Mouse (Mus musculus) G1E (cell line): ENCODE measurements around the gene Insl6. TPM values are rescaled to one million over a fixed set of nuclear protein-coding genes. Genes with fewer than 3 reads are reported as not detected.
A peak's percentile ranks its signal among the peaks of the same experiment; 100 is the strongest.

ENCODE experiments used
- ATAC-seq: 2 replicates; pipeline ENCODE4 v1.8.0; 2016; ENCODE audit warnings: mild to moderate bottlenecking; ENCODE audit not compliant: insufficient number of reproducible peaks, poor library complexity, low FRiP score, severe bottlenecking; ENCODE audit errors: extremely low read depth
- DNase-seq: peaks from one replicate; pipeline ENCODE4 v3.0.0; 2012; ENCODE audit warnings: low spot score
- H3K27me3 ChIP-seq: 2 replicates; pipeline ENCODE4 v1.6.1; 2012; ENCODE audit warnings: mild to moderate bottlenecking, low read length, inconsistent platforms; ENCODE audit not compliant: insufficient read depth
- H3K36me3 ChIP-seq: replicated peaks from 2 replicates; pipeline ENCODE3; 2012; ENCODE audit warnings: mild to moderate bottlenecking, inconsistent platforms
- H3K4me1 ChIP-seq: 2 replicates; pipeline ENCODE4 v1.6.1; 2012; ENCODE audit warnings: low read depth, low read length, inconsistent platforms, mixed read lengths; ENCODE audit not compliant: insufficient read depth
- H3K4me3 ChIP-seq: 2 replicates; pipeline ENCODE4 v1.5.1; 2012; ENCODE audit warnings: low read depth, mild to moderate bottlenecking, inconsistent platforms, low read length, moderate library complexity, mixed read lengths
- H3K9me3 ChIP-seq: replicated peaks from 2 replicates; pipeline ENCODE4 v1.6.1; 2012; ENCODE audit warnings: inconsistent platforms
- CTCF ChIP-seq: IDR thresholded peaks from 2 replicates; pipeline ENCODE4 v1.5.1; 2012; ENCODE audit warnings: low read depth, low read length, inconsistent platforms, mixed read lengths
- GATA1 ChIP-seq: IDR thresholded peaks from 2 replicates; pipeline ENCODE4 v1.6.1; 2012; ENCODE audit warnings: borderline replicate concordance, low read length, inconsistent platforms, mixed read lengths
- GATA2 ChIP-seq: IDR thresholded peaks from 2 replicates; pipeline ENCODE4 v1.6.1; 2012; ENCODE audit warnings: low read depth, low read length, inconsistent platforms, borderline replicate concordance
- POLR2AphosphoS5 ChIP-seq: IDR thresholded peaks from 2 replicates; pipeline ENCODE4 v1.6.1; 2012; ENCODE audit warnings: low read depth, low read length, inconsistent platforms; ENCODE audit not compliant: insufficient replicate concordance
- TAL1 ChIP-seq: conservative IDR thresholded peaks from 2 replicates; pipeline ENCODE4 v1.6.1; 2012; ENCODE audit warnings: low read depth, low read length, inconsistent platforms, mixed read lengths
- polyA plus RNA-seq: library from polyadenylated mRNA; stranded (reverse); fragments of >175 nt; gene quantifications from 2 replicates; pipeline ENCODE4 v1.2.3, GENCODE M21; 2012
- total RNA-seq, 2 experiments: library from RNA; stranded (forward) in 1 of 2; stranded (reverse) in 1 of 2; fragments of 200-1000 nt in 1 of 2; fragments of >200 nt in 1 of 2; fragmentation: Nextera tagmentation in 1 of 2; gene quantifications; 2 replicates each; pipeline ENCODE4 v1.2.3; 2014 to 2017

Gene Insl6
- total and polyA plus RNA-seq, 3 experiments = 0.35 to 4.2 TPM; not detected in 1

GRCm38 (mm10) chr19:29370545-29371283, 45.6 kb upstream of the Insl6 start:
- ATAC-seq = no peak
- no peak for TF ChIP-seq GATA2
- no peak for TF ChIP-seq POLR2AphosphoS5
- TF ChIP-seq TAL1 = no peak
- TF ChIP-seq CTCF = no peak
- no peak for TF ChIP-seq GATA1
- DNase-seq = no peak

GRCm38 (mm10) chr19:29370112-29370511, 45.0 kb upstream of the Insl6 start:
- no peak for DNase-seq
- Histone ChIP-seq H3K4me1 (peaks cover 59% of the 10 kb centered on the region), H3K36me3 (peaks cover 20% of the 10 kb centered on the region)

More at GRCm38 (mm10) chr19:29370545-29371283, 45.6 kb upstream of the Insl6 start:
- Histone ChIP-seq H3K4me3 (no peak overlapping the region), H3K27me3 (no peaks in the 10 kb centered on the region), H3K36me3 (peaks cover 26% of the 10 kb centered on the region), H3K4me1 (peaks cover 55% of the 10 kb centered on the region), H3K9me3 (no peaks in the 10 kb centered on the region)

GRCm38 (mm10) chr19:29368671-29369309, 43.6 kb upstream of the Insl6 start:
- peaks cover 21% of the 10 kb centered on the region for H3K36me3 ChIP-seq
- peak; percentile 20 for DNase-seq
- peaks cover 69% of the 10 kb centered on the region for H3K4me1 ChIP-seq
- no peaks in the 10 kb centered on the region for H3K9me3 ChIP-seq
- TF ChIP-seq GATA1 (no peak), GATA2 (no peak), TAL1 (peak; percentile 17; the same call in 1 of the 2 replicates)
- H3K4me3 ChIP-seq = peak overlapping the region; percentile 1; the same call in 1 of the 2 replicates
- no peaks in the 10 kb centered on the region for H3K27me3 ChIP-seq
- ATAC-seq = 0 out of 2 replicates have a peak, but pooled peaks have one; percentile 37

More at GRCm38 (mm10) chr19:29370112-29370511, 45.0 kb upstream of the Insl6 start:
- no peak for ATAC-seq
- Histone ChIP-seq H3K9me3 (no peaks in the 10 kb centered on the region), H3K27me3 (no peaks in the 10 kb centered on the region), H3K4me3 (no peak overlapping the region)
- TF ChIP-seq TAL1 (no peak), GATA2 (no peak), GATA1 (no peak), CTCF (no peak), POLR2AphosphoS5 (no peak)

- peaks cover 20% of the 10 kb centered on the region for H3K36me3 ChIP-seq
- H3K9me3 ChIP-seq = no peaks in the 10 kb centered on the region
- peaks cover 64% of the 10 kb centered on the region for H3K4me1 ChIP-seq
- ATAC-seq (no peak), DNase-seq (no peak)
- H3K4me3 ChIP-seq = peak overlapping the region; percentile 73; the same call in 1 of the 2 replicates
- H3K27me3 ChIP-seq = no peaks in the 10 kb centered on the region
- TF ChIP-seq CTCF (no peak), POLR2AphosphoS5 (no peak), TAL1 (no peak), GATA2 (no peak), GATA1 (no peak)
Measured at GRCm38 (mm10) chr19:29368041-29368440, 42.9 kb upstream of the Insl6 start.

- DNase-seq (peak; percentile 82), ATAC-seq (peak; percentile 84)
- Histone ChIP-seq H3K27me3 (no peaks in the 10 kb centered on the region), H3K36me3 (peaks cover 18% of the 10 kb centered on the region), H3K4me3 (peak within 1 kb of the TSS; percentile 73), H3K9me3 (no peaks in the 10 kb centered on the region), H3K4me1 (peaks cover 64% of the 10 kb centered on the region)
- TF ChIP-seq POLR2AphosphoS5 = no peak
- no peak for TF ChIP-seq CTCF
Measured at GRCm38 (mm10) chr19:29366969-29367622, 41.9 kb upstream of the Insl6 start, which contains the start of the genes Plgrkt and Cd274. TSS of gene Plgrkt (minus strand) at chr19:29367390. TSS of gene Cd274 (plus strand) at chr19:29367455.
